Mouse (Mus musculus): ENCODE data around the gene Asgr2.

- TF ChIP-seq CTCF (IDR thresholded peaks at IDR 0.05; ENCODE audit: low read depth) (no peak), EP300 (IDR thresholded peaks at IDR 0.05; ENCODE audit: low read depth) (no peak)
These were observed 37.5 kb downstream of the Asgr2 start, which contains the start of gene Mgl2 for GRCm38 (mm10) chr11:70129926-70130379.
